Mouse (Mus musculus) stomach, embryonic 15.5 days (tissue): ENCODE results near the gene Wnt10b. TPM values are rescaled to one million over a fixed set of nuclear protein-coding genes. Genes with fewer than 3 reads are reported as not detected.

ENCODE experiments used
- ATAC-seq: fragments of 200-750 bp; cut with Nextera tagmentation; 2 replicates; pipeline ENCODE4 v1.8.0; 2017; ENCODE audit warnings: low read depth, moderate number of reproducible peaks, moderate TSS enrichment; ENCODE audit not compliant: insufficient read depth, low FRiP score
- H3K27ac ChIP-seq: fragments of 300-500 bp; sonication (generic); 2 replicates; pipeline ENCODE4 v1.5.1; 2015; ENCODE audit warnings: mild to moderate bottlenecking, inconsistent platforms
- H3K27me3 ChIP-seq: fragments of 300-500 bp; sonication (generic); replicated peaks from 2 replicates; pipeline ENCODE4 v1.6.1; 2015; ENCODE audit warnings: inconsistent platforms
- H3K36me3 ChIP-seq: fragments of 300-500 bp; sonication (generic); 2 replicates; pipeline ENCODE4 v1.6.1; 2015; ENCODE audit warnings: inconsistent platforms
- H3K4me1 ChIP-seq: fragments of 300-500 bp; sonication (generic); 2 replicates; pipeline ENCODE4 v1.6.1; 2015; ENCODE audit warnings: inconsistent platforms
- H3K4me2 ChIP-seq: fragments of 300-500 bp; sonication (generic); 2 replicates; pipeline ENCODE4 v1.6.1; 2015; ENCODE audit warnings: mild to moderate bottlenecking, inconsistent platforms
- H3K4me3 ChIP-seq: fragments of 300-500 bp; sonication (generic); replicated peaks from 2 replicates; pipeline ENCODE4 v1.5.1; 2015; ENCODE audit warnings: inconsistent platforms
- H3K9ac ChIP-seq: fragments of 300-500 bp; sonication (generic); 2 replicates; pipeline ENCODE4 v1.6.1; 2015; ENCODE audit warnings: inconsistent platforms
- H3K9me3 ChIP-seq: fragments of 300-500 bp; sonication (generic); 2 replicates; pipeline ENCODE4 v1.6.1; 2016; ENCODE audit warnings: inconsistent platforms
- WGBS: fragments of 180-500 bp; shearing (Covaris S2); methylation state at CpG from one replicate; pipeline ENCODE4 v1.1.7; 2015; 5-methylcytosine and 5-hydroxymethylcytosine counted together
- polyA plus RNA-seq: library from polyadenylated mRNA; unstranded; fragments of >200 nt; fragmentation: Nextera tagmentation; extraction: Ambion mirVana; gene quantifications from 2 replicates; pipeline ENCODE4 v1.2.1, GENCODE M21; 2015

The Wnt10b gene
- polyA plus RNA-seq, 1 experiment from 2014 or later, result 0.08 TPM

- Histone ChIP-seq H3K4me1 (0 out of 2 replicates have a peak, but pooled peaks cover 6% of the 10 kb centered on the region), H3K4me2 (no peak overlapping the region), H3K4me3 (no peak overlapping the region), H3K27ac (no peak overlapping the region), H3K9me3 (no peaks in the 10 kb centered on the region), H3K27me3 (no peaks in the 10 kb centered on the region), H3K36me3 (peaks cover 52% of the 10 kb centered on the region), H3K9ac (no peak overlapping the region)
- ATAC-seq, result peak; percentile 82
These were observed 40.1 kb downstream of the Wnt10b start for GRCm38 (mm10) chr15:98737881-98738280.

GRCm38 (mm10) chr15:98736521-98736920, 41.4 kb downstream of the Wnt10b start:
- no peak overlapping the region for H3K4me2 ChIP-seq
- H3K4me1 ChIP-seq, result 0 out of 2 replicates have a peak, but pooled peaks cover 6% of the 10 kb centered on the region
- 86% methylated on average over 10 of the region's 10 CpGs for WGBS
- no peak overlapping the region for H3K27ac ChIP-seq
- ATAC-seq, result no peak
- H3K9ac ChIP-seq, result no peak overlapping the region
- no peak overlapping the region for H3K4me3 ChIP-seq
- H3K27me3 ChIP-seq, result no peaks in the 10 kb centered on the region
- H3K36me3 ChIP-seq, result peaks cover 52% of the 10 kb centered on the region
- no peaks in the 10 kb centered on the region for H3K9me3 ChIP-seq

DNA sequence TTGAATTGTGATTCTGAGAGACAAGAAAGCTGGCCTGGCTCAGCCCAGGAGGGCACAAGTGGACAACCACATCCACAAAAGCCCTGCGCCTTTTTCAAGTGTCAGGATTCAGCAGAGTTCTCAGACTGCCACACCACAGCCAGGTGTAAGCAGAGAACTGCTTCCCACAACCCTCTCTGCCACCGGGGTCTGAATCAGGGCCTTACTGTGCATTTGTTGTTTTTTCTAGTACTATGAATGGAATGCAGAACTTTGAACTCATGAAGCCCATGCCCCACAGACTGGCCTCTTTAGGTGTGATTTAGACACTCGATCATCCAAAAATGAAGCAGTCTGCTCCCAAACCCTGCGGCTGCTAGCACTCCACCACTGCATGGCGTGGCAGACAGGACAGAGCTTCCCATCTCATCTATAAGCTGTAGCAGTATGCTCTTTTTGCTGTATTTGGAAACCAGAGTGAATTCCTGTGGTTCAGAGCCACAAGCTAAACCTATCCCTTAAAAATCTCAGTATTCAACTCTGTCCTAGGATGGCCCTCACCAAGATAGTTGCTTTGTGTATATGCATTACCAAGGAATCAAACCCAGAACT, 43.9 kb downstream of the Wnt10b start:
- Histone ChIP-seq H3K27ac (no peak overlapping the region; the same call in 1 of the 2 replicates), H3K4me1 (0 out of 2 replicates have a peak, but pooled peaks cover 6% of the 10 kb centered on the region), H3K27me3 (no peaks in the 10 kb centered on the region), H3K9ac (no peak overlapping the region), H3K9me3 (no peaks in the 10 kb centered on the region), H3K4me3 (no peak overlapping the region), H3K4me2 (no peak overlapping the region), H3K36me3 (peaks cover 29% of the 10 kb centered on the region)
- no peak for ATAC-seq
- 68% methylated on average over 5 of the region's 5 CpGs for WGBS

DNA sequence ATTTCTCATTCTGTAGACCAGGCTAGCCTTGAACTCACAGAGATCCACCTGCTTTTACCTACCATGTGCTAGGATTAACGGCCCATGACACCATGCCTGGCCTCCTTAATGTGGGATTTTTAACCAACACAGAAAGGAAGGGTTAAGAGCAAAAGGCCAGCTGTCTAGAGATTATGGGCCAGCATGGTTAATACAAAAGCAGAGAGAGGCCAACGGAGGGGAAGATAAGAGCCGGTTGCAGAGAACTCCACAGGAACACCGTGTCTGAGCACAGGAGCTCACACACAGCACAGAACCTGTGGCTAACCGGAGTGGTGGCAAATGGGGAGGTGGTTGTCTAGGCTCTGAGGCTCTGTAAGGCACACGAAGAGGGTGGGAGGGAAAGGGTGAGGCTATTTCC, 44.6 kb downstream of the Wnt10b start:
- Histone ChIP-seq H3K27ac (peak overlapping the region; percentile 73; the same call in 1 of the 2 replicates), H3K4me2 (no peak overlapping the region), H3K9me3 (no peaks in the 10 kb centered on the region), H3K36me3 (peaks cover 24% of the 10 kb centered on the region), H3K9ac (no peak overlapping the region), H3K4me3 (no peak overlapping the region), H3K4me1 (0 out of 2 replicates have a peak, but pooled peaks cover 6% of the 10 kb centered on the region), H3K27me3 (no peaks in the 10 kb centered on the region)
- ATAC-seq, result peak; percentile 62
- WGBS, result 52% methylated on average over 6 of the region's 6 CpGs

- Histone ChIP-seq H3K9me3 (no peaks in the 10 kb centered on the region), H3K27ac (no peak overlapping the region), H3K4me3 (no peak overlapping the region), H3K4me1 (peaks cover 14% of the 10 kb centered on the region; the same call in 1 of the 2 replicates), H3K36me3 (peaks cover 20% of the 10 kb centered on the region), H3K27me3 (no peaks in the 10 kb centered on the region), H3K4me2 (no peak overlapping the region), H3K9ac (no peak overlapping the region)
- no peak for ATAC-seq
- 58% methylated on average over 8 of the region's 8 CpGs for WGBS
These were observed 45.9 kb downstream of the Wnt10b start for GRCm38 (mm10) chr15:98732006-98732531.

- no peaks in the 10 kb centered on the region for H3K27me3 ChIP-seq
- no peak overlapping the region for H3K27ac ChIP-seq
- H3K36me3 ChIP-seq, result peaks cover 7% of the 10 kb centered on the region
- WGBS, result 67% methylated on average over 6 of the region's 6 CpGs
- ATAC-seq, result no peak
- H3K9ac ChIP-seq, result no peak overlapping the region
- no peak overlapping the region for H3K4me2 ChIP-seq
- no peaks in the 10 kb centered on the region for H3K9me3 ChIP-seq
- H3K4me1 ChIP-seq, result peaks cover 17% of the 10 kb centered on the region; the same call in 1 of the 2 replicates
- H3K4me3 ChIP-seq, result no peak overlapping the region
These were observed 47.2 kb downstream of the Wnt10b start for GRCm38 (mm10) chr15:98730790-98731189.

GRCm38 (mm10) chr15:98729791-98730545, 48.0 kb downstream of the Wnt10b start:
- Histone ChIP-seq H3K4me2 (no peak overlapping the region), H3K9ac (no peak overlapping the region), H3K36me3 (peaks cover under 1% of the 10 kb centered on the region; the same call in 1 of the 2 replicates), H3K27ac (no peak overlapping the region), H3K27me3 (no peaks in the 10 kb centered on the region), H3K4me3 (no peak overlapping the region), H3K9me3 (no peaks in the 10 kb centered on the region), H3K4me1 (peaks cover 17% of the 10 kb centered on the region; the same call in 1 of the 2 replicates)
- ATAC-seq, result no peak
- 61% methylated on average over 7 of the region's 7 CpGs for WGBS

DNA sequence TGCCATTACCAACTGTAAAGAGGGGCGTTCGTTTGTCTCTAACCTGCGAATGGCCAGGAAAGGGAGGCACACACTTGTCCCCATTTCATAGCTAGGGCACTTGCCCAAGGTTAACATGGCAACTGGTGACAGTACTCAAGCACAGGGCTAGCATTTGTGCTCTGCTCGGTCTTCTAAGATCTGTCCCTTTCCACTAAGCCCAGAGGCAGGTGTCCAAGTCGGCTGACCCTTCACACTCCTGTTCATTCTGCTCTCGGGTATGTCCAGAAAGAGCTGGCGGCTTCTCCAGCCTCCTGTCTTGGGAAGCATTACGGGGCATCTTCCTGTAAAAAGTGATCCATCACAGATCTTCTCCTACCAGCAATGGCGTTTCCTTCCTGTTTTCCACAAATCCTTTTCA, 49.6 kb downstream of the Wnt10b start:
- Histone ChIP-seq H3K4me1 (peaks cover 18% of the 10 kb centered on the region), H3K4me3 (peak overlapping the region; percentile 53), H3K9me3 (no peaks in the 10 kb centered on the region), H3K9ac (no peak overlapping the region), H3K27me3 (no peaks in the 10 kb centered on the region), H3K36me3 (no peaks in the 10 kb centered on the region), H3K4me2 (peak overlapping the region; percentile 98), H3K27ac (no peak overlapping the region)
- no peak for ATAC-seq
- WGBS, result 22% methylated on average over 9 of the region's 9 CpGs

GRCm38 (mm10) chr15:98727443-98728321, 50.3 kb downstream of the Wnt10b start, which contains the start of gene Fkbp11:
Gene Fkbp11 (minus strand): TSS chr15:98728198.
- H3K4me1 ChIP-seq, result peaks cover 17% of the 10 kb centered on the region
- peak within 1 kb of the TSS; percentile 42 for H3K27ac ChIP-seq
- H3K4me2 ChIP-seq, result peak within 1 kb of the TSS; percentile 98
- H3K9me3 ChIP-seq, result no peaks in the 10 kb centered on the region
- H3K4me3 ChIP-seq, result peak within 1 kb of the TSS; percentile 53
- no peaks in the 10 kb centered on the region for H3K27me3 ChIP-seq
- peak; percentile 84 for ATAC-seq
- WGBS, result under 1% methylated on average over 38 of the region's 39 CpGs
- no peaks in the 10 kb centered on the region for H3K36me3 ChIP-seq
- H3K9ac ChIP-seq, result peak within 1 kb of the TSS; percentile 33; the same call in 1 of the 2 replicates

- Histone ChIP-seq H3K9ac (no peak overlapping the region), H3K4me3 (peak overlapping the region; percentile 53), H3K27me3 (no peaks in the 10 kb centered on the region), H3K36me3 (no peaks in the 10 kb centered on the region), H3K27ac (no peak overlapping the region), H3K4me2 (peak overlapping the region; percentile 98), H3K9me3 (no peaks in the 10 kb centered on the region), H3K4me1 (peaks cover 17% of the 10 kb centered on the region)
- no peak for ATAC-seq
- 52% methylated on average over 7 of the region's 7 CpGs for WGBS
These were observed 51.2 kb downstream of the Wnt10b start for GRCm38 (mm10) chr15:98726746-98727145.

GRCm38 (mm10) chr15:98726079-98726478, 51.9 kb downstream of the Wnt10b start:
- Histone ChIP-seq H3K36me3 (no peaks in the 10 kb centered on the region), H3K4me1 (peaks cover 17% of the 10 kb centered on the region), H3K27me3 (no peaks in the 10 kb centered on the region), H3K4me2 (no peak overlapping the region; the same call in 1 of the 2 replicates), H3K4me3 (no peak overlapping the region), H3K9ac (no peak overlapping the region), H3K9me3 (no peaks in the 10 kb centered on the region), H3K27ac (no peak overlapping the region)
- 66% methylated on average over 4 of the region's 4 CpGs for WGBS
- ATAC-seq, result no peak
